ENCODE assay signal across 7 mouse cellular contexts in the genomic region with DNA sequence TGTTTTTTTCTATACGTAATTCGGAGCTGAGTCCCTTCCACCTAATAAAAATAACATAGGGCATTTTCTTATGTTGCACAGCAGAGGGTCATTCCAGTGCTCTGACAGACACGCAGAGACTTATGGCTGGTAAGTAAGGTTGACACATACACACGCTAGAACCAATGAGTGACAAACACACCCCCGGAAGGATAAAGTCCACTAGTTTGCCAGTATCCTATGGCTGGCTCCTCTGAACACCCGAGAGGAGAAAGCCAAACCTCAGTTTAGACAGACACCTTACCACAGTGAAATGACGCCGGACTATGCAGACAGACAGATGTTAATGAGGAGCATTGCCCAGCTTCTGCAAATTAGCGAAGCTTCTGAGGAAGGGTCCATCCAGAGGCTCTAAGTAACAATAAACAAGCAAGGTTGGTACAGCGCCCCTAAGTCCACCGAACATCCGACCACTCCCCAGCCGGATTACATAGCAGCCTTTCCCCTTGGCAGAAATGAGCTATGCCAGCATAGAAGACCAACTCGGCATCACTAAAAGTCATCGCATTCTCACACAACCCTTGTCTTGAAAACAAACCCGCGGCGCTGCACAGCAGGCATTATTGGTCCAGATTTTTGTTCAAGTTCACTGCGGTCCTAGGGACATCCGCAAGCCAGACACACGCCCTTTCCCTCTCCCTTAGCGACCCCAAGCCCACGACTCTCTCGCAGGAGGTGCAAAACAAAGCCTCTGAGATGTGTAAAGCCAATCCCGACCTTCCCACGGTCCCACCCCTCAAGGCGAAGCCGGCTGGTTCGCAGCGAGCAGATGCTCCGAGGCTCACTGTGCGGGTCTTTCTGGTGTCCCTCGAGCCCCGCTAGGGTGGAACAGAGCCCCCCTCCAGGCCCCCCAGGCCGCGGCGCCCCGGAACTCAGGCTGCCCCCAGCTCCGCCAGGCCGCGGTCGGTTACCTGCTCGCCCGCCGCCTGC. TPM values are rescaled to one million over a fixed set of nuclear protein-coding genes. Genes with fewer than 3 reads are reported as not detected.
DNase-seq lines count a peak whose midpoint lies in the region; ATAC-seq lines count a peak whose summit lies in the region.

No protein-coding gene starts in this region.

- no peaks in the 10 kb centered on the region for H3K9me3 ChIP-seq in hindbrain, embryonic 10.5 days
- H3K9me3 ChIP-seq in liver, embryonic 12.5 days (replicated peaks) = no peaks in the 10 kb centered on the region

- no peaks in the 10 kb centered on the region for H3K27me3 ChIP-seq in hindbrain, embryonic 10.5 days (ENCODE audit: insufficient read depth, poor library complexity, severe bottlenecking)
- H3K27me3 ChIP-seq in liver, embryonic 12.5 days (replicated peaks) = no peaks in the 10 kb centered on the region

- peak overlapping the region; percentile 96 for H3K9ac ChIP-seq in liver, embryonic 12.5 days

- H3K27ac ChIP-seq in brown adipose tissue, adult 24 weeks (replicated peaks; ENCODE audit: low read depth, low read length) = peak overlapping the region; percentile 53
- H3K27ac ChIP-seq in hindbrain, embryonic 10.5 days = peak overlapping the region; percentile 97
- peak overlapping the region; percentile 74 for H3K27ac ChIP-seq in liver, embryonic 12.5 days

- peak overlapping the region; percentile 83 for H3K4me2 ChIP-seq in liver, embryonic 12.5 days

- peak; percentile 44 for ATAC-seq in liver, embryonic 12.5 days

- H3K36me3 ChIP-seq in hindbrain, embryonic 10.5 days = peaks cover 43% of the 10 kb centered on the region
- peaks cover 36% of the 10 kb centered on the region for H3K36me3 ChIP-seq in liver, embryonic 12.5 days

- peak; percentile 12 for DNase-seq in right cerebral cortex, postnatal 25 days
- DNase-seq in right cerebral cortex, adult 18-20 months = no peak
- peak; percentile 46 for DNase-seq in hindbrain, embryonic 10.5 days (ENCODE audit: low spot score)
- DNase-seq in gastrocnemius, postnatal 4 days (ENCODE audit: low spot score in 2 of 2) = no peak
- DNase-seq in urinary bladder, adult 2 months (ENCODE audit: low spot score) = no peak

- 14% methylated on average over 45 of the region's 45 CpGs for WGBS in hindbrain, embryonic 10.5 days
- 9% methylated on average over 45 of the region's 45 CpGs for WGBS in liver, embryonic 12.5 days (ENCODE audit: insufficient replicate concordance)

- peaks cover 5% of the 10 kb centered on the region; the same call in 1 of the 2 replicates for H3K4me1 ChIP-seq in brown adipose tissue, adult 24 weeks (ENCODE audit: control insufficient read depth, insufficient read depth, insufficient read length, low read length)
- H3K4me1 ChIP-seq in hindbrain, embryonic 10.5 days (replicated peaks) = peaks cover 20% of the 10 kb centered on the region
- H3K4me1 ChIP-seq in liver, embryonic 12.5 days = peaks cover 32% of the 10 kb centered on the region

- peak overlapping the region; percentile 75 for H3K4me3 ChIP-seq in brown adipose tissue, adult 24 weeks (ENCODE audit: insufficient read depth, low read depth, low read length)
- peak overlapping the region; percentile 97 for H3K4me3 ChIP-seq in hindbrain, embryonic 10.5 days
- peak overlapping the region; percentile 82 for H3K4me3 ChIP-seq in liver, embryonic 12.5 days

RNA-seq across cellular contexts. Expression of a gene that starts 0.7 kb away (rescaled TPM):
- polyA plus RNA-seq in brown adipose tissue, adult 24 weeks (2012; ENCODE audit: insufficient read depth, insufficient read length, missing spikeins) = 122 and 176 TPM in 2 replicates
- 228 and 273 TPM in 2 replicates for polyA plus RNA-seq in hindbrain, embryonic 10.5 days (2016; fragmentation: Nextera tagmentation; extraction: Ambion mirVana)
- 66.8 and 69.3 TPM in 2 replicates for polyA plus RNA-seq in liver, embryonic 12.5 days (2016; fragmentation: Nextera tagmentation; extraction: Ambion mirVana)
- 10 to 100 TPM; 87.7 to 93.8 TPM for total RNA-seq in gastrocnemius, postnatal 4 days (2021)
- polyA plus RNA-seq in urinary bladder, adult 2 months (2012; rRNA removed) = 101 and 105 TPM in 2 replicates

RNA-seq across cellular contexts. Expression of a gene that starts 10.3 kb away (rescaled TPM):
- 3.7 and 6.7 TPM in 2 replicates for polyA plus RNA-seq in brown adipose tissue, adult 24 weeks (2012; ENCODE audit: insufficient read depth, insufficient read length, missing spikeins)
- 28.8 and 35.8 TPM in 2 replicates for polyA plus RNA-seq in hindbrain, embryonic 10.5 days (2016; fragmentation: Nextera tagmentation; extraction: Ambion mirVana)
- polyA plus RNA-seq in liver, embryonic 12.5 days (2016; fragmentation: Nextera tagmentation; extraction: Ambion mirVana) = 10.7 and 10.9 TPM in 2 replicates
- total RNA-seq in gastrocnemius, postnatal 4 days (2021) = 1 to 10 TPM; 9.8 TPM
- polyA plus RNA-seq in urinary bladder, adult 2 months (2012; rRNA removed) = 28.7 and 39.4 TPM in 2 replicates

RNA-seq across cellular contexts. Expression of a gene that starts 25.4 kb away (rescaled TPM):
- 16.0 and 18.0 TPM in 2 replicates for polyA plus RNA-seq in brown adipose tissue, adult 24 weeks (2012; ENCODE audit: insufficient read depth, insufficient read length, missing spikeins)
- polyA plus RNA-seq in hindbrain, embryonic 10.5 days (2016; fragmentation: Nextera tagmentation; extraction: Ambion mirVana) = 80.8 and 101 TPM in 2 replicates
- polyA plus RNA-seq in liver, embryonic 12.5 days (2016; fragmentation: Nextera tagmentation; extraction: Ambion mirVana) = 82.4 and 85.5 TPM in 2 replicates
- total RNA-seq in gastrocnemius, postnatal 4 days (2021) = 10 to 100 TPM; 25.6 to 30.0 TPM
- 26.1 and 29.7 TPM in 2 replicates for polyA plus RNA-seq in urinary bladder, adult 2 months (2012; rRNA removed)

RNA-seq across cellular contexts. Expression of a gene that starts 25.5 kb away (rescaled TPM):
- polyA plus RNA-seq in brown adipose tissue, adult 24 weeks (2012; ENCODE audit: insufficient read depth, insufficient read length, missing spikeins) = 305 and 329 TPM in 2 replicates
- polyA plus RNA-seq in hindbrain, embryonic 10.5 days (2016; fragmentation: Nextera tagmentation; extraction: Ambion mirVana) = 163 and 174 TPM in 2 replicates
- 127 and 135 TPM in 2 replicates for polyA plus RNA-seq in liver, embryonic 12.5 days (2016; fragmentation: Nextera tagmentation; extraction: Ambion mirVana)
- 100 to 1,000 TPM in 1 of 2 experiments, 10 to 100 TPM in 1; 96.9 to 105 TPM for total RNA-seq in gastrocnemius, postnatal 4 days (2021)
- polyA plus RNA-seq in urinary bladder, adult 2 months (2012; rRNA removed) = 165 and 194 TPM in 2 replicates

RNA-seq across cellular contexts. Expression of a gene that starts 46.6 kb away (rescaled TPM):
- polyA plus RNA-seq in brown adipose tissue, adult 24 weeks (2012; ENCODE audit: insufficient read depth, insufficient read length, missing spikeins) = 44.2 and 48.8 TPM in 2 replicates
- polyA plus RNA-seq in hindbrain, embryonic 10.5 days (2016; fragmentation: Nextera tagmentation; extraction: Ambion mirVana) = 21.4 and 35.4 TPM in 2 replicates
- 51.2 and 52.6 TPM in 2 replicates for polyA plus RNA-seq in liver, embryonic 12.5 days (2016; fragmentation: Nextera tagmentation; extraction: Ambion mirVana)
- 10 to 100 TPM; 69.2 to 72.3 TPM for total RNA-seq in gastrocnemius, postnatal 4 days (2021)
- polyA plus RNA-seq in urinary bladder, adult 2 months (2012; rRNA removed) = 70.9 and 84.6 TPM in 2 replicates

Comparison
In these comparisons a context has a peak if more than half of its experiments do, and no peak if none do; other contexts are left out.
1. DNase-seq: peak in right cerebral cortex, postnatal 25 days (single experiment) and hindbrain, embryonic 10.5 days (single experiment); none in right cerebral cortex, adult 18-20 months (single experiment), gastrocnemius, postnatal 4 days (0 of 2) and urinary bladder, adult 2 months (single experiment).
2. Peak in every context shown above with its lines, with median percentiles within 50 percentile points of each other: H3K27ac ChIP-seq and H3K4me3 ChIP-seq.